Mouse (Mus musculus) neural tube, embryonic 15.5 days (tissue): ENCODE measurements around the gene Apoc4. TPM values are rescaled to one million over a fixed set of nuclear protein-coding genes. Genes with fewer than 3 reads are reported as not detected.

ENCODE experiments used
- ATAC-seq: fragments of 200-750 bp; cut with Nextera tagmentation; 2 replicates; pipeline ENCODE4 v1.8.0; 2017; ENCODE audit warnings: mild to moderate bottlenecking, moderate TSS enrichment, moderate library complexity; ENCODE audit not compliant: low FRiP score
- H3K27ac ChIP-seq: fragments of 300-500 bp; sonication (generic); replicated peaks from 2 replicates; pipeline ENCODE4 v1.5.1; 2015; ENCODE audit warnings: mild to moderate bottlenecking, inconsistent platforms
- H3K27me3 ChIP-seq: fragments of 300-500 bp; sonication (generic); replicated peaks from 2 replicates; pipeline ENCODE4 v1.6.1; 2015; ENCODE audit warnings: inconsistent platforms
- H3K36me3 ChIP-seq: fragments of 300-500 bp; sonication (generic); 2 replicates; pipeline ENCODE4 v1.6.1; 2015; ENCODE audit warnings: inconsistent platforms
- H3K4me1 ChIP-seq: fragments of 300-500 bp; sonication (generic); 2 replicates; pipeline ENCODE4 v1.6.1; 2015; ENCODE audit warnings: inconsistent platforms
- H3K4me2 ChIP-seq: fragments of 300-500 bp; sonication (generic); 2 replicates; pipeline ENCODE4 v1.6.1; 2015; ENCODE audit warnings: inconsistent platforms, mild to moderate bottlenecking, moderate library complexity
- H3K4me3 ChIP-seq: fragments of 300-500 bp; sonication (generic); replicated peaks from 2 replicates; pipeline ENCODE4 v1.5.1; 2015; ENCODE audit warnings: mild to moderate bottlenecking, inconsistent platforms
- H3K9ac ChIP-seq: fragments of 300-500 bp; sonication (generic); replicated peaks from 2 replicates; pipeline ENCODE4 v1.6.1; 2015; ENCODE audit warnings: mild to moderate bottlenecking, inconsistent platforms
- H3K9me3 ChIP-seq: fragments of 300-500 bp; sonication (generic); replicated peaks from 2 replicates; pipeline ENCODE4 v1.6.1; 2016; ENCODE audit warnings: inconsistent platforms
- WGBS: fragments of 180-500 bp; shearing (Covaris S2); methylation state at CpG from one replicate; pipeline ENCODE4 v1.1.7; 2015; ENCODE audit warnings: mixed read lengths; 5-methylcytosine and 5-hydroxymethylcytosine counted together
- polyA plus RNA-seq: library from polyadenylated mRNA; unstranded; fragments of >200 nt; fragmentation: Nextera tagmentation; extraction: Ambion mirVana; gene quantifications from 2 replicates; pipeline ENCODE4 v1.2.1, GENCODE M21; 2015

The Apoc4 gene
- polyA plus RNA-seq, 1 experiment from 2014 or later, result 0.38 TPM

- Histone ChIP-seq H3K9me3 (no peaks in the 10 kb centered on the region), H3K4me1 (peaks cover 7% of the 10 kb centered on the region), H3K27me3 (no peaks in the 10 kb centered on the region), H3K36me3 (no peaks in the 10 kb centered on the region), H3K4me2 (no peak overlapping the region), H3K27ac (no peak overlapping the region), H3K4me3 (no peak overlapping the region), H3K9ac (no peak overlapping the region)
- WGBS, result 71% methylated on average over 10 of the region's 10 CpGs
- no peak for ATAC-seq
These were observed 9.8 kb downstream of the Apoc4 start for GRCm38 (mm10) chr7:19671511-19671910.

- H3K4me3 ChIP-seq, result 0 out of 2 replicates have a peak overlapping the region, but pooled peaks have one; percentile 2
- whole genome bisulfite sequencing, result 7% methylated on average over 10 of the region's 10 CpGs
- ATAC-seq, result peak; percentile 52
These were observed 12.1 kb downstream of the Apoc4 start for GRCm38 (mm10) chr7:19668947-19669721.

GRCm38 (mm10) chr7:19667434-19667833 lies 13.8 kb downstream of the Apoc4 start:
- no peak overlapping the region for H3K4me2 ChIP-seq
- no peak overlapping the region for H3K27ac ChIP-seq
- no peak overlapping the region for H3K9ac ChIP-seq
- peaks cover 34% of the 10 kb centered on the region for H3K4me1 ChIP-seq
- 79% methylated on average over 2 of the region's 2 CpGs for whole genome bisulfite sequencing
- H3K4me3 ChIP-seq, result no peak overlapping the region
- H3K27me3 ChIP-seq, result no peaks in the 10 kb centered on the region
- no peak for ATAC-seq
- no peaks in the 10 kb centered on the region for H3K9me3 ChIP-seq
- H3K36me3 ChIP-seq, result 0 out of 2 replicates have a peak, but pooled peaks cover 4% of the 10 kb centered on the region

More at GRCm38 (mm10) chr7:19668947-19669721, 12.1 kb downstream of the Apoc4 start:
- Histone ChIP-seq H3K4me1 (peaks cover 18% of the 10 kb centered on the region), H3K9ac (0 out of 2 replicates have a peak overlapping the region, but pooled peaks have one; percentile 10), H3K27me3 (no peaks in the 10 kb centered on the region), H3K27ac (peak overlapping the region; percentile 78), H3K4me2 (peak overlapping the region; percentile 32; the same call in 1 of the 2 replicates), H3K9me3 (no peaks in the 10 kb centered on the region), H3K36me3 (no peaks in the 10 kb centered on the region)

DNA sequence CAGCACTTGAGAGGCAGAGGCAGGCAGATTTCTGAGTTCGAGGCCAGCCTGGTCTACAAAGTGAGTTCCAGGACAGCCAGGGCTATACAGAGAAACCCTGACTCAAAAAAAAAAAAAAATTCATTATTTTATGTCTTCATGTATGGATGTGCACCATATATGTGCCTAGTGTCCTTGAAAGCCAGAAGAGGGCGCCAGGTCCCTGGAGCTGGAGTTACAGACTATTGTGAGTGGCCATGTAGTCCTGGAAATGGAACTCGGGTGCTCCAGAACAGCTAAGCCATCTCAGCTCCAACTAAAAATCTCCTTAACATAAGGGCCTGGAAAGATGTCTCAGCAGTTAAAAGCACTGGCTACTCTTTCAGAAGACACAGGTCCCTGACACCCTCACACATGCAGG lies 14.5 kb downstream of the Apoc4 start:
- 76% methylated on average over 3 of the region's 3 CpGs for WGBS
- Histone ChIP-seq H3K27me3 (no peaks in the 10 kb centered on the region), H3K4me1 (peaks cover 40% of the 10 kb centered on the region), H3K27ac (no peak overlapping the region; the same call in 1 of the 2 replicates), H3K9me3 (no peaks in the 10 kb centered on the region), H3K4me2 (no peak overlapping the region), H3K36me3 (peaks cover 4% of the 10 kb centered on the region; the same call in 1 of the 2 replicates), H3K4me3 (no peak overlapping the region), H3K9ac (no peak overlapping the region)
- ATAC-seq, result no peak

- peak; percentile 88 for ATAC-seq
- WGBS, result 0% methylated on average over 63 of the region's 63 CpGs
- H3K9me3 ChIP-seq, result no peaks in the 10 kb centered on the region
- peak within 1 kb of the TSS; percentile 100 for H3K4me3 ChIP-seq
- H3K4me2 ChIP-seq, result peak within 1 kb of the TSS; percentile 88
- H3K36me3 ChIP-seq, result peaks cover 4% of the 10 kb centered on the region; the same call in 1 of the 2 replicates
- no peaks in the 10 kb centered on the region for H3K27me3 ChIP-seq
- H3K9ac ChIP-seq, result peak within 1 kb of the TSS; percentile 99
- peak within 1 kb of the TSS; percentile 94 for H3K27ac ChIP-seq
- H3K4me1 ChIP-seq, result peaks cover 47% of the 10 kb centered on the region
These were observed 16.1 kb downstream of the Apoc4 start, which contains the start of gene Clptm1 for GRCm38 (mm10) chr7:19664955-19665841. Gene Clptm1, minus strand, starts transcription at chr7:19665033.

DNA sequence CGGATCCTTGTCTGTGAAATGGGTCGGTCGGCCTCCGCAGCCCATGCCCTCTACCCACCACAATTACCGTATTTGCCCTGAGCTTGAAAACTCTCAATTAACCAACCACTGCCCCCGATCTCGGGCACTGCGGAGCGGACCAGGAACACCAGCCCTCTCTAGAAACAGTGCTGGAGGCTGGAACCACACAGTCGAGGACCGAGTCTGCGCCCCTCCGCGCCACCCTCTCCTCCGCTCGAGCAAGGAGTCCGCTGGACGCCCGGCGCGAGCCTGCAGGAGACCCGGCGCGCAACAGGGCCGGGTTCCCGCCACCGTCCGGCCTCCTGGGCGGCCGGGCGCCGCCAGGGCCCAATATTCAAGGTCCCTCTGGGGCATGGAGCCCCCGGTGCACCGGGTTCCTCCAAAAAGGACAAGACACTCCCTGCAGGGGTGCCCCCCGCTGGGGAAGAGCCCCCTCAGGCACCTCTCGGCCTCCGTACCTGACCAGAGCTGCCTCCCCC lies 16.8 kb downstream of the Apoc4 start:
- Histone ChIP-seq H3K4me2 (peak overlapping the region; percentile 88), H3K9ac (peak overlapping the region; percentile 99), H3K4me1 (peaks cover 46% of the 10 kb centered on the region), H3K27ac (peak overlapping the region; percentile 94), H3K4me3 (peak overlapping the region; percentile 100), H3K36me3 (peaks cover 7% of the 10 kb centered on the region; the same call in 1 of the 2 replicates), H3K27me3 (no peaks in the 10 kb centered on the region), H3K9me3 (no peaks in the 10 kb centered on the region)
- peak; percentile 57 for ATAC-seq
- under 1% methylated on average over 37 of the region's 37 CpGs for WGBS

DNA sequence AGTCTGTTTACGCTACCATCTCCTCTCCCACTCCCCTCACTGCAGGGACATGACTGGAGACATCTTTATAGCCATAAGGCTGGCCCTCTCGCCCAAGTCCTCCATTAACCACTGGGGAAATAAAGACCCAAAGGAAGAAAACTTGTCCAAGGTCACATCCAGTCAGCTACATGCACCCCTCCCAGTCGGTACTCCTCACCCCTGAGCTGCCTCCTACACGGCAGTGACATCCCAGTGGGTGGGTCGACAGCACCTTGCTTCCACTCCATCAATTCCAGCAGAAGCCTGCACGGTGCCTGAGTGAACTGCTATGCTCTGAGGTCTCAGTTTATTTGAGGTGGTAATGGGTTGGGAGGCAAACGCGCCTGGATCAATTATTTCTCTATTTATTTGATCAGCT lies 17.3 kb downstream of the Apoc4 start:
- ATAC-seq, result 0 out of 2 replicates have a peak, but pooled peaks have one; percentile 6
- H3K4me1 ChIP-seq, result peaks cover 40% of the 10 kb centered on the region
- H3K9ac ChIP-seq, result peak overlapping the region; percentile 99
- peaks cover 9% of the 10 kb centered on the region; the same call in 1 of the 2 replicates for H3K36me3 ChIP-seq
- WGBS, result 17% methylated on average over 8 of the region's 8 CpGs
- peak overlapping the region; percentile 94; the same call in 1 of the 2 replicates for H3K27ac ChIP-seq
- no peaks in the 10 kb centered on the region for H3K9me3 ChIP-seq
- H3K27me3 ChIP-seq, result no peaks in the 10 kb centered on the region
- H3K4me2 ChIP-seq, result peak overlapping the region; percentile 88
- H3K4me3 ChIP-seq, result peak overlapping the region; percentile 100

GRCm38 (mm10) chr7:19652614-19653013 lies 28.7 kb downstream of the Apoc4 start:
- Histone ChIP-seq H3K4me3 (no peak overlapping the region), H3K36me3 (peaks cover 60% of the 10 kb centered on the region), H3K9me3 (no peaks in the 10 kb centered on the region), H3K27me3 (no peaks in the 10 kb centered on the region), H3K9ac (no peak overlapping the region), H3K4me2 (no peak overlapping the region), H3K27ac (no peak overlapping the region), H3K4me1 (no peaks in the 10 kb centered on the region)
- WGBS, result 94% methylated on average over 2 of the region's 2 CpGs
- ATAC-seq, result no peak

- Histone ChIP-seq H3K9me3 (no peaks in the 10 kb centered on the region), H3K27ac (no peak overlapping the region), H3K4me3 (no peak overlapping the region), H3K4me1 (no peaks in the 10 kb centered on the region), H3K36me3 (peaks cover 67% of the 10 kb centered on the region), H3K9ac (no peak overlapping the region), H3K4me2 (no peak overlapping the region), H3K27me3 (no peaks in the 10 kb centered on the region)
- ATAC-seq, result no peak
- WGBS, result 94% methylated on average over 6 of the region's 6 CpGs
These were observed 30.1 kb downstream of the Apoc4 start for GRCm38 (mm10) chr7:19651063-19651786.

GRCm38 (mm10) chr7:19641223-19641622 lies 40.1 kb downstream of the Apoc4 start:
- Histone ChIP-seq H3K4me3 (no peak overlapping the region), H3K4me2 (no peak overlapping the region), H3K9ac (no peak overlapping the region), H3K27ac (no peak overlapping the region), H3K9me3 (no peaks in the 10 kb centered on the region), H3K4me1 (no peaks in the 10 kb centered on the region), H3K36me3 (peaks cover 97% of the 10 kb centered on the region), H3K27me3 (no peaks in the 10 kb centered on the region)
- WGBS, result 92% methylated on average over 4 of the region's 4 CpGs
- ATAC-seq, result no peak
